Mouse (Mus musculus) midbrain, embryonic 16.5 days (tissue): Measurements from ENCODE around the gene Auts2. TPM values are rescaled to one million over a fixed set of nuclear protein-coding genes. Genes with fewer than 3 reads are reported as not detected.

Source experiments
- ATAC-seq: fragments of 200-750 bp; cut with Nextera tagmentation; 2 replicates; pipeline ENCODE4 v1.8.0; 2017; ENCODE audit warnings: moderate TSS enrichment
- H3K27ac ChIP-seq: fragments of 300-500 bp; sonication (generic); 2 replicates; pipeline ENCODE4 v1.5.1; 2014; ENCODE audit warnings: mild to moderate bottlenecking, low read length, mixed read lengths
- H3K27me3 ChIP-seq: fragments of 300-500 bp; sonication (generic); 2 replicates; pipeline ENCODE4 v1.6.1; 2014; ENCODE audit warnings: low read depth, low read length, mixed read lengths; ENCODE audit not compliant: control insufficient read depth, insufficient read depth
- H3K36me3 ChIP-seq: fragments of 300-500 bp; sonication (generic); 2 replicates; pipeline ENCODE4 v1.6.1; 2014; ENCODE audit warnings: mild to moderate bottlenecking, low read length, moderate library complexity, mixed read lengths; ENCODE audit not compliant: control insufficient read depth, insufficient read depth
- H3K4me1 ChIP-seq: fragments of 300-500 bp; sonication (generic); 2 replicates; pipeline ENCODE4 v1.6.1; 2014; ENCODE audit warnings: mild to moderate bottlenecking, low read length, mixed read lengths; ENCODE audit not compliant: control insufficient read depth, insufficient read depth
- H3K4me2 ChIP-seq: fragments of 300-500 bp; sonication (generic); 2 replicates; pipeline ENCODE4 v1.6.1; 2014; ENCODE audit warnings: mild to moderate bottlenecking, low read length, mixed read lengths
- H3K4me3 ChIP-seq: fragments of 300-500 bp; sonication (generic); 2 replicates; pipeline ENCODE4 v1.5.1; 2014; ENCODE audit warnings: low read depth, mild to moderate bottlenecking, low read length, moderate library complexity, mixed read lengths
- H3K9ac ChIP-seq: fragments of 300-500 bp; sonication (generic); 2 replicates; pipeline ENCODE4 v1.6.1; 2014; ENCODE audit warnings: low read depth, low read length, mixed read lengths
- H3K9me3 ChIP-seq: fragments of 300-500 bp; sonication (generic); replicated peaks from 2 replicates; pipeline ENCODE4 v1.6.1; 2014; ENCODE audit warnings: mild to moderate bottlenecking, low read length, mixed read lengths; ENCODE audit not compliant: control insufficient read depth, poor library complexity, severe bottlenecking
- WGBS: fragments of 180-500 bp; shearing (Covaris S2); extraction: QIAGEN DNeasy Blood & Tissue Kit; methylation state at CpG from one replicate; pipeline ENCODE4 v1.1.7; 2014; 5-methylcytosine and 5-hydroxymethylcytosine counted together
- polyA plus RNA-seq: library from polyadenylated mRNA; unstranded; fragments of >200 nt; fragmentation: Nextera tagmentation; extraction: Ambion mirVana; gene quantifications from 2 replicates; pipeline ENCODE4 v1.2.1, GENCODE M21; 2015

Auts2 gene
- polyA plus RNA-seq, 1 experiment from 2014 or later = 49.8 TPM

DNA sequence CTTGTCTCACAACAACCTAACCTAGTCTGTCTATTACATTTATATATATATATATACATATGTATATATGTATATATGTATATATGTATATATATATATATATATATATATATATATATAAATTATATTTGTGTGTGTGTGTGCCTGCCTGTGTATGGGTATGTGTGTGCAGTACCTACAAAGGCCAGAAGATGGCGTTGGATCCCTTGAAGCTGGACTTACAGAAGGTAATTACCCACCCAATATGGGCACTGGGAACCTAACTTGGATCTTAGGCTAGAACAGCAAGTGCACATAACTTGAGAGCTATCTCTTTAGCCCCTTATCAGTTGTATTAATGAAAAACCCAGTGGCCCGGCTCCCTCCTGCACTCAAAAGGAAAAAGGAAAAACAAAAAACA, 1083.6 kb downstream of the Auts2 start:
- Histone ChIP-seq H3K9me3 (no peaks in the 10 kb centered on the region), H3K27me3 (no peaks in the 10 kb centered on the region), H3K9ac (no peak overlapping the region), H3K4me1 (peaks cover 6% of the 10 kb centered on the region), H3K4me2 (no peak overlapping the region), H3K36me3 (peaks cover 11% of the 10 kb centered on the region), H3K27ac (no peak overlapping the region), H3K4me3 (no peak overlapping the region)
- WGBS = 70% methylated on average over 2 of the region's 2 CpGs
- ATAC-seq = no peak

DNA sequence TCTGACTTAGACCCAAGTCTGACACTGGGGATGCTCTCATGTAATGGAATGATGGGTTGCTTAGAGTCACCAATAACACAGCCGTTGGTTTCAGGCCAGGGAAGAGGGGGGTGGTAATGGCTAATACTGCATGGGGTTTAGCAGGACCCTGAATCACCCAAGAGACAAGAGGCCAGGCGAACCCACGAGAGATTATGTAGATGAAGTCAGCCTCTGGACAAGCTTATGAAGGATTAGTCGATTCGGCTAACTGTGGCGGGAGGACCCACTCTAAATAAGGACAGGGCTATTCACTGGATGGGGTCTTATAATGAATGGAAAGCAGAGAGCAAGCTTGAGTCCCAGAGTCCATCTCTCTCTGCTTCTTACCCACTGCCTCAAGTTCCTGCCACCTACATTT, 1084.4 kb downstream of the Auts2 start:
- H3K9me3 ChIP-seq = no peaks in the 10 kb centered on the region
- peaks cover 6% of the 10 kb centered on the region for H3K4me1 ChIP-seq
- H3K9ac ChIP-seq = no peak overlapping the region
- no peaks in the 10 kb centered on the region for H3K27me3 ChIP-seq
- H3K4me3 ChIP-seq = no peak overlapping the region
- H3K27ac ChIP-seq = no peak overlapping the region
- peaks cover 11% of the 10 kb centered on the region for H3K36me3 ChIP-seq
- peak; percentile 32; the same call in 1 of the 2 replicates for ATAC-seq
- WGBS = 15% methylated on average over 6 of the region's 6 CpGs
- H3K4me2 ChIP-seq = no peak overlapping the region

DNA sequence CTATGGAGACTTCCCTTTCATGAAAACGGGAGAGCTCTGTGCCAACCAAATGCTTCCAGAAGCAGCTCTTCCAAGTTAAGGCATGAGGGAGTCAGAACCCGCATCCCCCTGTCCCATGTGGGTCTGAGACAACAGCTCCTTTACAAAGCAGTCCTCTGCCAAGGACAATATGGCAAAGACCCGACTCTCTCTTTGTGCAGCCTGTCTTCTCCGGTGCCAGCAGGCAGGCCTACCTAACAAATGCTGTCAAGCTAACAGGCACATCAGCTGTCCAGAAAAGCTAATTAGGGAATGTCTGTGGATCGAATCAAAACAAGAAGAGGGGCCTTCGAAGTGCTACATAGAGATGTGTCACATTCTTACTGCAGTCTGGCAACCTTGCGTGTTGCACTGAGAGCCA, 1085.1 kb downstream of the Auts2 start:
- no peak overlapping the region for H3K4me2 ChIP-seq
- ATAC-seq = peak; percentile 61
- H3K36me3 ChIP-seq = peaks cover 11% of the 10 kb centered on the region
- no peaks in the 10 kb centered on the region for H3K27me3 ChIP-seq
- no peaks in the 10 kb centered on the region for H3K9me3 ChIP-seq
- H3K4me3 ChIP-seq = no peak overlapping the region
- H3K27ac ChIP-seq = peak overlapping the region; percentile 35; the same call in 1 of the 2 replicates
- peaks cover 6% of the 10 kb centered on the region for H3K4me1 ChIP-seq
- WGBS = 46% methylated on average over 7 of the region's 7 CpGs
- H3K9ac ChIP-seq = no peak overlapping the region

DNA sequence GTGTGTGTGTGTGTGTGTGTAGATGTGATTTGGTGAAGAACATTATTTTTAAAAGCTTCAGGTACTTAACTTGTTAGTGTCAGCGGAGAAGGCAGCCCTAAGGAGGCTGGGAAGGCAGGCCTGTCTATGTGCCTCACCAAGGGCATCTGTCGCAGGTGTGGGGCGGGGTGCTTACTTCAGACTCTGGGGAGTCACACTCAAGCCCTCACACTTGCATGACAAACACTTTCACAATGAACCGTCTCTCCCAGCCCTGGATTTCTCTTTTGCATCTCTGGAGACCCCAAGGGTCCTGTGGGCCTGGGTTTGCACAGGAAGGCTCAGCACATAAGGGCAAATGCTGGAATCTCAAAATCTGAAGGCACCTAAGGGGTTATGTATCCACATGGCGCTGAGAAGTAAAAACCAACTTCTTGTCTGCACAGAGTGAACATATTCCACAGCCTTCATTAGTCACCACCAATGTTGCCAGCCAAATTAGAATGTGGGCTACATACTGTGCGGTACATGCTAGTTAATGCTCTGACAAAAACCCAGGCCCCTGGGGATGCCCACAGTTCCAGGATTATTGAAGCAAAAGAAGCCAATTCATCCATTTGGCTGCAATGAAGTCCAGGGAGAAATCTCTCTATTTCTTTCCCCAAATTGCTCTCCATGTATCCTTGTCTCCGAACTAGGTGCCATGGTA, 1093.8 kb downstream of the Auts2 start:
- Histone ChIP-seq H3K4me3 (no peak overlapping the region), H3K4me1 (no peaks in the 10 kb centered on the region), H3K27me3 (no peaks in the 10 kb centered on the region), H3K4me2 (no peak overlapping the region), H3K36me3 (peaks cover 41% of the 10 kb centered on the region), H3K27ac (no peak overlapping the region), H3K9ac (no peak overlapping the region), H3K9me3 (no peaks in the 10 kb centered on the region)
- no peak for ATAC-seq
- WGBS = 72% methylated on average over 7 of the region's 7 CpGs

DNA sequence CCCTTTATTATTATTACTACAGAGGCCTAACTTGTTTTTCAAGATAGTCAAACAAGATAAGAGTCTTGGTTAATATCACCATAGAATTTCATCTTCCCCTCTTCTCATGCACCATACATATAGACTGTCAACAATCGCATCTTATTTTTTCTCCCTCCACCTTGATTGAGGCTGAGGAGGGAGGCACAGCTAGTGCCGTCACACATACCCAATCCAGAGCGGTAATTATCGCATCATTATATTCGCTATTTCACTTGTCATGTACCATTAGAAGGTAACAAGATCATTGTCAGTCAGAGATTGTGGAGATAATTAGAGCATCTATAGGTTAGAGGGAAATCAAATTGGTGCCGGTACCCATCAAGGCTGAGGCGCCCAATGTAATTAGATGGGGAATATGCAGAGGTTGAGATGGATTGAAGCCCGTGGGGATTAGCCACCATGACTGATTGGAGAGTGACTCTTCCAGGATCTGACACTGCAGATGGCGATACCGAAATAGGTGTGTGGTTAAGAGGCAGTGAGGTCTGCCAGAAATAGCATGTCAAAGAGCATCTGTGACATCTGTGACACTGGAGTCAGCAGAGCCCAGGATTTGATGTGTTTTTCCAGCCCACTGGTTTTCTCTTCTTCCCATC, 1107.8 kb downstream of the Auts2 start:
- Histone ChIP-seq H3K4me2 (no peak overlapping the region), H3K36me3 (peaks cover 19% of the 10 kb centered on the region), H3K9ac (no peak overlapping the region), H3K9me3 (no peaks in the 10 kb centered on the region), H3K27ac (no peak overlapping the region), H3K27me3 (no peaks in the 10 kb centered on the region), H3K4me1 (no peaks in the 10 kb centered on the region), H3K4me3 (no peak overlapping the region)
- 49% methylated on average over 10 of the region's 10 CpGs for WGBS
- ATAC-seq = no peak

DNA sequence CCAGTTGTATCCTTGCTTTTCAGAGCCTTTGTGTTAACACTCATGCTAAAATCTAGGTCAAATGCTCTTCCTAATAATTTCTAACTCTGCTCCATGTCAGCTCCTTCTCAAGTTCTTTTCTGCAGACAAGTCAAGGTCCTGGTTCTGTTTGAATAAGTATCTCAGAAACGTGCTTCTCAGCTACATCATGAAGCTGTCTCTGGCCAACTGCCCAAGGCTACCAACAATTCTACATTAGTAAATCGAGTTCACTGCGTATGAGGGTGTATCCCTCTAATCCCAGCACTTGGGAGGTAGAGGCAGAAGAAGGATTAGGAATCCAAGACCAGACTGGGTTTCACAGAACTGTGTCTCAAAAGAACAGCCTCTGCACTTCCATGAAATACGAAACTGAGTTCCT, 1109.9 kb downstream of the Auts2 start:
- Histone ChIP-seq H3K9me3 (no peaks in the 10 kb centered on the region), H3K9ac (no peak overlapping the region), H3K4me2 (no peak overlapping the region), H3K27me3 (no peaks in the 10 kb centered on the region; the same call in none of the 2 replicates), H3K27ac (no peak overlapping the region), H3K4me1 (no peaks in the 10 kb centered on the region), H3K4me3 (no peak overlapping the region), H3K36me3 (peaks cover 3% of the 10 kb centered on the region; the same call in 1 of the 2 replicates)
- no peak for ATAC-seq
- WGBS = 93% methylated on average over 4 of the region's 4 CpGs

DNA sequence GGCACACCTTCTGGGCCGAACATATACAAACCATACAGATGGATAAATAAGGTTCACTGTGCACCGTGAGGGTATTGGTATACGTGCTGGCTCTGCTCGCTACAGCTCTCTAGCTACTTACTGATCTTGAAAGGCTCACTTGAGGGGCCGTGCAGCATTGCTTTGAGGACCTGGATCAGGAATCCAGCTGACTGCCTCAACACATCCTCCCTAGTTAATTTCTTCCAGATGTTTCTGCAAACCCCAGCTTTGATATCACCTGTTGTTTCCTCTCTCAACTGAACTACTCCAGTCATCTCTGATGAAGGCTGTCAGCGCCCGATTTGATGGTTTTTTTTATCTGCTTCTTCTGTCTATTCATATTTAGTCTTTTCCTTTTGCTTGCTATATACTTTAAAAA, 1111.2 kb downstream of the Auts2 start:
- H3K9ac ChIP-seq = no peak overlapping the region
- no peaks in the 10 kb centered on the region; the same call in none of the 2 replicates for H3K27me3 ChIP-seq
- ATAC-seq = no peak
- no peak overlapping the region for H3K27ac ChIP-seq
- 84% methylated on average over 7 of the region's 7 CpGs for WGBS
- no peaks in the 10 kb centered on the region for H3K9me3 ChIP-seq
- no peak overlapping the region for H3K4me2 ChIP-seq
- no peaks in the 10 kb centered on the region for H3K36me3 ChIP-seq
- H3K4me3 ChIP-seq = no peak overlapping the region
- H3K4me1 ChIP-seq = no peaks in the 10 kb centered on the region

DNA sequence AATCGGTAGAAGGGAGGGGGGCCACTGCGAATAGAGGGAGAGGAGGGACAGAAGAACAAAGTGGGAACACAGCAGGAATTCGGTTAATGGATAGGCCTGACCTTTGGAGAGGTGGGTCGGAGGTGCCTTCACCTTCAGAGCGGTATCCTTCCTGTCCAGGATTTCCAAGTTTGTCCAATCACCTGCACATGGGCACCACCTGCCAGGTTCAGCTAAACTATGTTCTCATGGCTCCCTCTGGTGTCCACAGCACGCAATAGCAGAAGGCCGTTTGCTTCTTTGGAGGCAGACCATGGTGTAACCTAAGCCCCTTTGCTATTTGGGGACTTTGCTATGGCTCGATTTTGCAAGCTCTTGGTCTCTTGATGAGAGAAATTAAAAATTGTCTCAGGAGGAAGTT, 1113.0 kb downstream of the Auts2 start:
- Histone ChIP-seq H3K4me2 (no peak overlapping the region), H3K4me3 (no peak overlapping the region), H3K4me1 (no peaks in the 10 kb centered on the region), H3K27me3 (no peaks in the 10 kb centered on the region; the same call in none of the 2 replicates), H3K9me3 (no peaks in the 10 kb centered on the region), H3K9ac (no peak overlapping the region), H3K36me3 (no peaks in the 10 kb centered on the region), H3K27ac (no peak overlapping the region)
- WGBS = 26% methylated on average over 8 of the region's 8 CpGs
- ATAC-seq = 0 out of 2 replicates have a peak, but pooled peaks have one; percentile 20

DNA sequence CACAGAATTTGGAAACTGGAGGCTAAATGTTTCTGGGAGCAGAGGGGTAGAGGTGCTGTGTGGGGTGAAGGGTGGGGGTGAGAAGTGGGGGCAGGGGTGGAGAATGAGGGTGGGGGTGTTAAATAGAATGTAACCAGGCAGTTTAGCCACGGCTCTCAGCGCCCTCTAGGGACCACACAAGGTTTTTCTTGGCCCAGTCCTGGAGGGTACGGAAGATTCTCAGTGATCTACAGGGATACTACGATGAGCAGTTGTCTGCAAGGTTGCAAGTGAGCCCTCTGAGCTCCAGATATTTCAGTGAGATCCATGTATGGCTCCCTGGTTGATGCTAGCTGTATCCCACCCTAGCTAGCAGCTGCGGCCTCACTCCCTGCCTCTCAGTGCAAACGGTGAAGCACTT, 1113.6 kb downstream of the Auts2 start:
- no peaks in the 10 kb centered on the region for H3K9me3 ChIP-seq
- H3K9ac ChIP-seq = no peak overlapping the region
- no peaks in the 10 kb centered on the region; the same call in none of the 2 replicates for H3K27me3 ChIP-seq
- no peak overlapping the region for H3K4me2 ChIP-seq
- H3K27ac ChIP-seq = no peak overlapping the region
- H3K36me3 ChIP-seq = no peaks in the 10 kb centered on the region
- ATAC-seq = no peak
- no peak overlapping the region for H3K4me3 ChIP-seq
- H3K4me1 ChIP-seq = no peaks in the 10 kb centered on the region
- 60% methylated on average over 6 of the region's 6 CpGs for WGBS
